Mouse (Mus musculus): Measurements from ENCODE around the gene Rims3. TPM values are rescaled to one million over a fixed set of nuclear protein-coding genes. Genes with fewer than 3 reads are reported as not detected.
A peak's percentile ranks its signal among the peaks of the same experiment; 100 is the strongest.

Gene Rims3
- total and polyA plus RNA-seq, 3 experiments = 0.16 TPM; not detected in 2

- ATAC-seq (ENCODE audit: extremely low read depth, insufficient number of reproducible peaks, low FRiP score, poor library complexity, severe bottlenecking) (no peak; the same call in 1 of the 2 replicates), DNase-seq (ENCODE audit: low spot score) (peak; percentile 34)
- no peak for TF ChIP-seq TAL1 (conservative IDR thresholded peaks at IDR 0.05; ENCODE audit: low read depth, low read length)
- no peak for TF ChIP-seq POLR2AphosphoS5 (IDR thresholded peaks at IDR 0.05; ENCODE audit: insufficient replicate concordance, low read depth, low read length)
- TF ChIP-seq GATA2 (IDR thresholded peaks at IDR 0.05; ENCODE audit: borderline replicate concordance, low read depth, low read length) = no peak
- TF ChIP-seq CTCF (IDR thresholded peaks at IDR 0.05; ENCODE audit: low read depth, low read length) = no peak
- no peak for TF ChIP-seq GATA1 (IDR thresholded peaks at IDR 0.05; ENCODE audit: borderline replicate concordance, low read length)
- no peaks in the 10 kb centered on the region for H3K27me3 ChIP-seq (ENCODE audit: insufficient read depth, low read length)
- H3K4me3 ChIP-seq (ENCODE audit: low read depth, low read length) = peak overlapping the region; percentile 41; the same call in 1 of the 2 replicates
- H3K36me3 ChIP-seq (replicated peaks) = no peaks in the 10 kb centered on the region
- peaks cover 49% of the 10 kb centered on the region for H3K4me1 ChIP-seq (ENCODE audit: insufficient read depth, low read depth, low read length)
- no peaks in the 10 kb centered on the region for H3K9me3 ChIP-seq (replicated peaks)
These were observed 9.5 kb upstream of the Rims3 start for GRCm38 (mm10) chr4:120845098-120845497.

GRCm38 (mm10) chr4:120848909-120849308, 5.7 kb upstream of the Rims3 start:
- Histone ChIP-seq H3K9me3 (replicated peaks) (no peaks in the 10 kb centered on the region), H3K4me1 (ENCODE audit: insufficient read depth, low read depth, low read length) (peaks cover 39% of the 10 kb centered on the region), H3K4me3 (ENCODE audit: low read depth, low read length) (no peak overlapping the region), H3K27me3 (ENCODE audit: insufficient read depth, low read length) (peaks cover 3% of the 10 kb centered on the region; the same call in 1 of the 2 replicates), H3K36me3 (replicated peaks) (no peaks in the 10 kb centered on the region)
- ATAC-seq (ENCODE audit: extremely low read depth, insufficient number of reproducible peaks, low FRiP score, poor library complexity, severe bottlenecking) = no peak
- no peak for DNase-seq (ENCODE audit: low spot score)
- TF ChIP-seq GATA2 (IDR thresholded peaks at IDR 0.05; ENCODE audit: borderline replicate concordance, low read depth, low read length) = no peak

- Histone ChIP-seq H3K27me3 (ENCODE audit: insufficient read depth, low read length) (peaks cover 3% of the 10 kb centered on the region; the same call in 1 of the 2 replicates), H3K4me1 (ENCODE audit: insufficient read depth, low read depth, low read length) (peaks cover 33% of the 10 kb centered on the region), H3K4me3 (ENCODE audit: low read depth, low read length) (no peak overlapping the region), H3K9me3 (replicated peaks) (peaks cover 1% of the 10 kb centered on the region), H3K36me3 (replicated peaks) (no peaks in the 10 kb centered on the region)
- ATAC-seq (ENCODE audit: extremely low read depth, insufficient number of reproducible peaks, low FRiP score, poor library complexity, severe bottlenecking) = no peak
- no peak for DNase-seq (ENCODE audit: low spot score)
- no peak for TF ChIP-seq CTCF (IDR thresholded peaks at IDR 0.05; ENCODE audit: low read depth, low read length)
- no peak for TF ChIP-seq GATA2 (IDR thresholded peaks at IDR 0.05; ENCODE audit: borderline replicate concordance, low read depth, low read length)
These were observed 5.2 kb upstream of the Rims3 start for GRCm38 (mm10) chr4:120849451-120849850.

GRCm38 (mm10) chr4:120850946-120851345, 3.7 kb upstream of the Rims3 start:
- Histone ChIP-seq H3K4me3 (ENCODE audit: low read depth, low read length) (no peak overlapping the region), H3K4me1 (ENCODE audit: insufficient read depth, low read depth, low read length) (peaks cover 18% of the 10 kb centered on the region), H3K27me3 (ENCODE audit: insufficient read depth, low read length) (peaks cover 8% of the 10 kb centered on the region), H3K36me3 (replicated peaks) (no peaks in the 10 kb centered on the region), H3K9me3 (replicated peaks) (peaks cover 7% of the 10 kb centered on the region)
- DNase-seq (ENCODE audit: low spot score) = peak; percentile 65
- TF ChIP-seq GATA1 (IDR thresholded peaks at IDR 0.05; ENCODE audit: borderline replicate concordance, low read length) (no peak), CTCF (IDR thresholded peaks at IDR 0.05; ENCODE audit: low read depth, low read length) (peak; percentile 78)
- ATAC-seq (ENCODE audit: extremely low read depth, insufficient number of reproducible peaks, low FRiP score, poor library complexity, severe bottlenecking) = peak; percentile 54; the same call in 1 of the 2 replicates

- H3K27me3 ChIP-seq (ENCODE audit: insufficient read depth, low read length) = peaks cover 32% of the 10 kb centered on the region
- peaks cover 7% of the 10 kb centered on the region for H3K9me3 ChIP-seq (replicated peaks)
- TF ChIP-seq POLR2AphosphoS5 (IDR thresholded peaks at IDR 0.05; ENCODE audit: insufficient replicate concordance, low read depth, low read length) (no peak), CTCF (IDR thresholded peaks at IDR 0.05; ENCODE audit: low read depth, low read length) (no peak), GATA1 (IDR thresholded peaks at IDR 0.05; ENCODE audit: borderline replicate concordance, low read length) (no peak), TAL1 (conservative IDR thresholded peaks at IDR 0.05; ENCODE audit: low read depth, low read length) (no peak), GATA2 (IDR thresholded peaks at IDR 0.05; ENCODE audit: borderline replicate concordance, low read depth, low read length) (no peak)
- DNase-seq (ENCODE audit: low spot score) (no peak), ATAC-seq (ENCODE audit: extremely low read depth, insufficient number of reproducible peaks, low FRiP score, poor library complexity, severe bottlenecking) (no peak)
- H3K4me3 ChIP-seq (ENCODE audit: low read depth, low read length) = no peak overlapping the region
- H3K36me3 ChIP-seq (replicated peaks) = no peaks in the 10 kb centered on the region
- peaks cover 2% of the 10 kb centered on the region; the same call in 1 of the 2 replicates for H3K4me1 ChIP-seq (ENCODE audit: insufficient read depth, low read depth, low read length)
These were observed 894 bp downstream of the Rims3 start for GRCm38 (mm10) chr4:120855360-120856060.

- Histone ChIP-seq H3K27me3 (ENCODE audit: insufficient read depth, low read length) (peaks cover 41% of the 10 kb centered on the region), H3K4me1 (ENCODE audit: insufficient read depth, low read depth, low read length) (no peaks in the 10 kb centered on the region), H3K4me3 (ENCODE audit: low read depth, low read length) (no peak overlapping the region), H3K36me3 (replicated peaks) (no peaks in the 10 kb centered on the region), H3K9me3 (replicated peaks) (peaks cover 7% of the 10 kb centered on the region)
- ATAC-seq (ENCODE audit: extremely low read depth, insufficient number of reproducible peaks, low FRiP score, poor library complexity, severe bottlenecking) (no peak), DNase-seq (ENCODE audit: low spot score) (no peak)
- no peak for TF ChIP-seq GATA2 (IDR thresholded peaks at IDR 0.05; ENCODE audit: borderline replicate concordance, low read depth, low read length)
- no peak for TF ChIP-seq CTCF (IDR thresholded peaks at IDR 0.05; ENCODE audit: low read depth, low read length)
- TF ChIP-seq GATA1 (IDR thresholded peaks at IDR 0.05; ENCODE audit: borderline replicate concordance, low read length) = no peak
- no peak for TF ChIP-seq TAL1 (conservative IDR thresholded peaks at IDR 0.05; ENCODE audit: low read depth, low read length)
- no peak for TF ChIP-seq POLR2AphosphoS5 (IDR thresholded peaks at IDR 0.05; ENCODE audit: insufficient replicate concordance, low read depth, low read length)
These were observed 1.8 kb downstream of the Rims3 start for GRCm38 (mm10) chr4:120856376-120856775.

GRCm38 (mm10) chr4:120859865-120860264, 5.2 kb downstream of the Rims3 start:
- Histone ChIP-seq H3K36me3 (replicated peaks) (no peaks in the 10 kb centered on the region), H3K4me1 (ENCODE audit: insufficient read depth, low read depth, low read length) (no peaks in the 10 kb centered on the region), H3K4me3 (ENCODE audit: low read depth, low read length) (no peak overlapping the region), H3K9me3 (replicated peaks) (peaks cover 1% of the 10 kb centered on the region), H3K27me3 (ENCODE audit: insufficient read depth, low read length) (peaks cover 41% of the 10 kb centered on the region)
- no peak for ATAC-seq (ENCODE audit: extremely low read depth, insufficient number of reproducible peaks, low FRiP score, poor library complexity, severe bottlenecking)
- TF ChIP-seq POLR2AphosphoS5 (IDR thresholded peaks at IDR 0.05; ENCODE audit: insufficient replicate concordance, low read depth, low read length) (no peak), GATA1 (IDR thresholded peaks at IDR 0.05; ENCODE audit: borderline replicate concordance, low read length) (no peak), TAL1 (conservative IDR thresholded peaks at IDR 0.05; ENCODE audit: low read depth, low read length) (no peak), GATA2 (IDR thresholded peaks at IDR 0.05; ENCODE audit: borderline replicate concordance, low read depth, low read length) (no peak), CTCF (IDR thresholded peaks at IDR 0.05; ENCODE audit: low read depth, low read length) (no peak)
- DNase-seq (ENCODE audit: low spot score) = no peak
